Mouse (Mus musculus) ES-Bruce4 (cell line): ENCODE measurements around the gene Shox2.

ENCODE experiments used
- CTCF ChIP-seq: IDR thresholded peaks from one replicate; pipeline ENCODE4 v1.8.1; 2011; ENCODE audit warnings: low read depth, low read length
- POLR2A ChIP-seq: IDR thresholded peaks from one replicate; pipeline ENCODE4 v1.8.1; 2011; ENCODE audit warnings: low read length; ENCODE audit not compliant: insufficient read depth

DNA sequence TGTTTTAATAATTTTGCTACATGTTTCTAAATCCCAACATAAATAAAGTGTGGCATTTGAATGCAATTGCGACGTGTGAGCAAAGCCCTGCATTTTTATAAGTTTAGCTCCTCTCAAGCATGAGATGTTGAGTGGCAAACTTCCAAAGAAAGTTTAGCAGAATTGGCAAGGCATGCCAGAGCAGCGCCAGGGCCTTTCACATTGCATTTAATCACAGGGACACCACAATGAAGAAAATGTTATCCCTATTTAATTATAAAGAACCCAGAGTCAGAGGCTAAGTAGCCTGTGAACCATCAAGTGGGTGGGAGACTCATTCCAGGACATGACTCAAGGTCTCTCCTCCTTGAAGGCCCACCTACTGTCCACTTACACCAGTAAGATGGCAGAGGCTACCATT lies 59.1 kb downstream of the Shox2 start:
- TF ChIP-seq POLR2A (no peak), CTCF (no peak)
